Mouse (Mus musculus) G1E (cell line): ENCODE results near the gene Fkbp8. TPM values are rescaled to one million over a fixed set of nuclear protein-coding genes. Genes with fewer than 3 reads are reported as not detected.

Experiments used
- ATAC-seq: 2 replicates; pipeline ENCODE4 v1.8.0; 2016; ENCODE audit warnings: mild to moderate bottlenecking; ENCODE audit not compliant: insufficient number of reproducible peaks, poor library complexity, low FRiP score, severe bottlenecking; ENCODE audit errors: extremely low read depth
- DNase-seq: peaks from one replicate; pipeline ENCODE4 v3.0.0; 2012; ENCODE audit warnings: low spot score
- H3K27me3 ChIP-seq: 2 replicates; pipeline ENCODE4 v1.6.1; 2012; ENCODE audit warnings: mild to moderate bottlenecking, low read length, inconsistent platforms; ENCODE audit not compliant: insufficient read depth
- H3K36me3 ChIP-seq: replicated peaks from 2 replicates; pipeline ENCODE3; 2012; ENCODE audit warnings: mild to moderate bottlenecking, inconsistent platforms
- H3K4me1 ChIP-seq: 2 replicates; pipeline ENCODE4 v1.6.1; 2012; ENCODE audit warnings: low read depth, low read length, inconsistent platforms, mixed read lengths; ENCODE audit not compliant: insufficient read depth
- H3K4me3 ChIP-seq: 2 replicates; pipeline ENCODE4 v1.5.1; 2012; ENCODE audit warnings: low read depth, mild to moderate bottlenecking, inconsistent platforms, low read length, moderate library complexity, mixed read lengths
- H3K9me3 ChIP-seq: replicated peaks from 2 replicates; pipeline ENCODE4 v1.6.1; 2012; ENCODE audit warnings: inconsistent platforms
- CTCF ChIP-seq: IDR thresholded peaks from 2 replicates; pipeline ENCODE4 v1.5.1; 2012; ENCODE audit warnings: low read depth, low read length, inconsistent platforms, mixed read lengths
- GATA1 ChIP-seq: IDR thresholded peaks from 2 replicates; pipeline ENCODE4 v1.6.1; 2012; ENCODE audit warnings: borderline replicate concordance, low read length, inconsistent platforms, mixed read lengths
- GATA2 ChIP-seq: IDR thresholded peaks from 2 replicates; pipeline ENCODE4 v1.6.1; 2012; ENCODE audit warnings: low read depth, low read length, inconsistent platforms, borderline replicate concordance
- POLR2AphosphoS5 ChIP-seq: IDR thresholded peaks from 2 replicates; pipeline ENCODE4 v1.6.1; 2012; ENCODE audit warnings: low read depth, low read length, inconsistent platforms; ENCODE audit not compliant: insufficient replicate concordance
- TAL1 ChIP-seq: conservative IDR thresholded peaks from 2 replicates; pipeline ENCODE4 v1.6.1; 2012; ENCODE audit warnings: low read depth, low read length, inconsistent platforms, mixed read lengths
- polyA plus RNA-seq: library from polyadenylated mRNA; stranded (reverse); fragments of >175 nt; gene quantifications from 2 replicates; pipeline ENCODE4 v1.2.3, GENCODE M21; 2012
- total RNA-seq, 2 experiments: library from RNA; stranded (forward) in 1 of 2; stranded (reverse) in 1 of 2; fragments of 200-1000 nt in 1 of 2; fragments of >200 nt in 1 of 2; fragmentation: Nextera tagmentation in 1 of 2; gene quantifications; 2 replicates each; pipeline ENCODE4 v1.2.3; 2014 to 2017

Gene Fkbp8
- total and polyA plus RNA-seq, 3 experiments = 206 to 939 (median 232) TPM

DNA sequence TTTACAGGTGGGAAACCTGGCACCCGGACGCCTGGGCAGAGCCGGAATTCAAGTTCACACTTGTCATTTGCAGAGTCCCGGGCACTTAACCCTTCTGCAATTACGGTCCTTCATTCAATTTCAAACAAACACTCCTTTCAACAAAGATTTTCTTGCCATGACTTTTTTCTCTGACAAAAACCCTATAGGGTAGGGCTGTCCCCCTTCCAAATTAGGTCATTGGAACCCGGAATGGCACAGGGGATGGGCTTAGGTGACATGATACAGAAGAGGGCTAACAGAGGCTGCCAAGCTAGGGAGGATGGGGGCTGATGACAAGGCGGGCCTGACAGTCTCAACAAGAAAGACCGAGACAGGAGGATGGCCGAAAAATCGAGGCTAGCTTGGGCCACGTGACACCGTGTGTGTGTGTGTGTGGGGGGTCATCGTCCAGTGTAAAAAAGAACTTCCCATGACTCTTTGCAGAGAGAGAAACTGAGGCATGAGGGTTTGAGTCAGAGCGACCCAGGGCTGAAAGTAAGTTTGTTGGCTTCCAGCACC, 38.5 kb upstream of the Fkbp8 start:
- Histone ChIP-seq H3K4me3 (no peak overlapping the region), H3K4me1 (peaks cover 52% of the 10 kb centered on the region), H3K9me3 (no peaks in the 10 kb centered on the region), H3K27me3 (peaks cover 98% of the 10 kb centered on the region), H3K36me3 (no peaks in the 10 kb centered on the region)
- DNase-seq (no peak), ATAC-seq (no peak)
- TF ChIP-seq GATA1 = no peak
- no peak for TF ChIP-seq TAL1
- no peak for TF ChIP-seq GATA2
- TF ChIP-seq POLR2AphosphoS5 = no peak
- no peak for TF ChIP-seq CTCF

DNA sequence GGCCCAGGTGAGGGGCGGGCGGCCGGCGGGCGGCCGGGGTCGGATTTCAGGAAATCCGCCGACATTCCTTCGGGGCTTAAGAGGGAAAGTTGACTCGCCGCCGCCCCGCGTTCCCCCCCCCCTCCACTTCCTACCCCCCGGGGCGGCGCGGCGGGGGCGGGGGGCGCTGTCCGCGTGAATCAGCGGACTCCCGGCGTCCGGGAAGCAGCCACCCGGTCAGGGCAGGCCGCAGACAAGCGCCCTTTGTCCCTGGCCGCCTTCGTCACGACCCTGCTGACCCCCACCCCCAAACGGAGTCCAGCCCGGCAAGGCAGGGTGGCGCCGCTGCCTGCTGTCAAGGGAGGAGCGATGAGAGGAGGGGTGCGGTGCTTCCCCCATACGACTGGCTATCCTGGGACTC, 37.9 kb upstream of the Fkbp8 start:
- TF ChIP-seq TAL1 (no peak), GATA2 (no peak), GATA1 (no peak), CTCF (no peak), POLR2AphosphoS5 (no peak)
- Histone ChIP-seq H3K4me3 (no peak overlapping the region), H3K4me1 (peaks cover 47% of the 10 kb centered on the region), H3K36me3 (no peaks in the 10 kb centered on the region), H3K27me3 (peaks cover 98% of the 10 kb centered on the region), H3K9me3 (no peaks in the 10 kb centered on the region)
- no peak for ATAC-seq
- no peak for DNase-seq

DNA sequence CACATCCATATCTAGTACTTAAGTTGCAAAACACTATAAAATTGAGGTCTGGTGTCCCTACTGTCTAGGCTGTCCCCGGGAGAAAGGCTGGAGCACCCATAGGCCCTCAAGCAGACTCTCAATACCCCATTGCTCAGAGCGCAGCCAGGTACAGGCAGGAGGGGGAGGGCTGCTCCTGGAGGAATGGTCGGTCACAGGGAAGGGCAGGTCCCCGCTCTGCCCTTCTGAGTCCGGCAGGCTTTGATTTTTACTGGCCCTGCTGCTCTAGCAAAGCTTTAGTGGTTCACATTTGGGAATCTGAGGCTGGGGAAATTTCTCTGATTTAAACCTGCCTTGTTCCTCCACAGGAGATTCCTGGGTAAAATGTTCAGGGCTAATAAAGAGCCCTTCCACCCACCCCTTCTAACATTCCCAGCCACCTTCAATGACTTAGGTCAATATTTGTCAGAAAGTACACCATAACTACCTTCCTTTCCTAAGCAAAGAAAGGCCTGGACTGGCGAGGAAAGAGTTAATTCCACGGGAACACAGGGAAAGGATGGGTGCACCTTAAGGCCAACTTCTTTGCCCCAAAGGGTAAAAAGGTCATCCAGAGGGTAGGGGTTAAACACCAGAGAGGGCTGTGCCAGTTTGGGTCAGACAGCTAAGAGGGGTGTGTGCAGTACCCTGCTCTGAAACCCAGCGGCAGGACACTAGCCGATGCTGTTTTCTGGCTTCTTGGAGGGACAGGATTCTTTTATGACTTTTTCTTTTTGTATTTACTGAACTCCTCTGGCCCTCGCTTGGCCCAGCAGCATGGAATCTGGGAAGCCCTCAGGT, 37.3 kb upstream of the Fkbp8 start:
- ATAC-seq (no peak), DNase-seq (no peak)
- peaks cover 98% of the 10 kb centered on the region for H3K27me3 ChIP-seq
- H3K4me1 ChIP-seq = peaks cover 47% of the 10 kb centered on the region
- H3K9me3 ChIP-seq = no peaks in the 10 kb centered on the region
- no peak overlapping the region for H3K4me3 ChIP-seq
- TF ChIP-seq GATA2 = no peak
- no peak for TF ChIP-seq POLR2AphosphoS5
- no peak for TF ChIP-seq CTCF
- no peak for TF ChIP-seq TAL1
- TF ChIP-seq GATA1 = no peak
- no peaks in the 10 kb centered on the region for H3K36me3 ChIP-seq

- H3K27me3 ChIP-seq = peaks cover 98% of the 10 kb centered on the region
- no peak for ATAC-seq
Measured at GRCm38 (mm10) chr8:70490880-70491495, 36.5 kb upstream of the Fkbp8 start.

DNA sequence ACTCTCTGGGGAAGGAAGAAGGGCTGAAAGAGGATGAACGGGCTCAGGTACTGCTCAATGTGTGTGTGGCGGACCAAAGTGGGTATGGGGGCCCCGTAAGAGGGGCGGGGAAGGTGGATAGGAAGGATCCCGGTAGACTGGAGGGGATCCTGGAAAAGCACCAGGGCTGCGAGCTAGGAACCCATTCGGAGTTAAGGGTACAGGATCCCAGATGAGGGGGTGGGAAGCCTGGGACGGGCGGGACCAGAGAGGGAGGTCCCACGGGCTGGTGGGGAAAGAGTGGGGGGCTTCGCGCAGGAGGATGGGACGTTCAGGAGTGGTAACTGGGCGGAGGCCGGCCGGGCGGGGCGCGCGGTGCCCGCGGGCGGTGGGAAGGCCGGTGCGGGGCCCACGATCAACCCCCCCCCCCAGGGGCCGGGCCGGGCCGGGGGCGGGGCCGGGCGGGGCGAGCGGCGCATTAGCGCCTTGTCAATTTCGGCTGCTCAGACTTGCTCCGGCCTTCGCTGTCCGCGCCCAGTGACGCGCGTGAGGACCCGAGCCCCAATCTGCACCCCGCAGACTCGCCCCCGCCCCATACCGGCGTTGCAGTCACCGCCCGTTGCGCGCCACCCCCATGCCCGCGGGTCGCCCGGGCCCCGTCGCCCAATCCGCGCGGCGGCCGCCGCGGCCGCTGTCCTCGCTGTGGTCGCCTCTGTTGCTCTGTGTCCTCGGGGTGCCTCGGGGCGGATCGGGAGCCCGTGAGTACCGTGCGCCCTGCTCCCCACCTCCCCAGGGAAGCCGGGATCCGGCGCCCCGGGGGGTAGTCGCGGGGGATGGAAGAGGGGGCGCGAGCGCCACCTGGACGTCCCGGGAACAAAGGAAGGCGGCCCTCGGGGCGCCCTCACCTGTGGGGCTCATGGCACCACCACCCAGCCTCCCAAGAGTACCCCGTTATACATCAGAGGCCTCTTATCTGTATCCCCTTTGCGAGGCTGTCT, 34.6 kb upstream of the Fkbp8 start, which contains the start of gene Crlf1:
Gene Crlf1 (plus strand): TSS at position 495 of the 977 bp plus-strand sequence.
- ATAC-seq (no peak), DNase-seq (no peak)
- H3K27me3 ChIP-seq = peaks cover 98% of the 10 kb centered on the region
- H3K36me3 ChIP-seq = no peaks in the 10 kb centered on the region
- no peak for TF ChIP-seq GATA1
- TF ChIP-seq POLR2AphosphoS5 = no peak
- TF ChIP-seq TAL1 = no peak
- TF ChIP-seq CTCF = no peak
- no peak for TF ChIP-seq GATA2
- peaks cover 30% of the 10 kb centered on the region for H3K4me1 ChIP-seq
- peak within 1 kb of the TSS; percentile 67; the same call in 1 of the 2 replicates for H3K4me3 ChIP-seq
- H3K9me3 ChIP-seq = no peaks in the 10 kb centered on the region

More at GRCm38 (mm10) chr8:70490880-70491495, 36.5 kb upstream of the Fkbp8 start:
- no peaks in the 10 kb centered on the region for H3K36me3 ChIP-seq
- peaks cover 45% of the 10 kb centered on the region for H3K4me1 ChIP-seq
- H3K9me3 ChIP-seq = no peaks in the 10 kb centered on the region
- TF ChIP-seq TAL1 (no peak), CTCF (no peak), POLR2AphosphoS5 (no peak), GATA2 (no peak), GATA1 (no peak)
- no peak overlapping the region for H3K4me3 ChIP-seq
- DNase-seq = no peak
